Mouse (Mus musculus) midbrain, embryonic 16.5 days (tissue): ENCODE results near the gene F12. TPM values are rescaled to one million over a fixed set of nuclear protein-coding genes. Genes with fewer than 3 reads are reported as not detected.

Experiments
- ATAC-seq: fragments of 200-750 bp; cut with Nextera tagmentation; 2 replicates; pipeline ENCODE4 v1.8.0; 2017; ENCODE audit warnings: moderate TSS enrichment
- H3K27ac ChIP-seq: fragments of 300-500 bp; sonication (generic); 2 replicates; pipeline ENCODE4 v1.5.1; 2014; ENCODE audit warnings: mild to moderate bottlenecking, low read length, mixed read lengths
- H3K27me3 ChIP-seq: fragments of 300-500 bp; sonication (generic); 2 replicates; pipeline ENCODE4 v1.6.1; 2014; ENCODE audit warnings: low read depth, low read length, mixed read lengths; ENCODE audit not compliant: control insufficient read depth, insufficient read depth
- H3K36me3 ChIP-seq: fragments of 300-500 bp; sonication (generic); 2 replicates; pipeline ENCODE4 v1.6.1; 2014; ENCODE audit warnings: mild to moderate bottlenecking, low read length, moderate library complexity, mixed read lengths; ENCODE audit not compliant: control insufficient read depth, insufficient read depth
- H3K4me1 ChIP-seq: fragments of 300-500 bp; sonication (generic); 2 replicates; pipeline ENCODE4 v1.6.1; 2014; ENCODE audit warnings: mild to moderate bottlenecking, low read length, mixed read lengths; ENCODE audit not compliant: control insufficient read depth, insufficient read depth
- H3K4me2 ChIP-seq: fragments of 300-500 bp; sonication (generic); 2 replicates; pipeline ENCODE4 v1.6.1; 2014; ENCODE audit warnings: mild to moderate bottlenecking, low read length, mixed read lengths
- H3K4me3 ChIP-seq: fragments of 300-500 bp; sonication (generic); 2 replicates; pipeline ENCODE4 v1.5.1; 2014; ENCODE audit warnings: low read depth, mild to moderate bottlenecking, low read length, moderate library complexity, mixed read lengths
- H3K9ac ChIP-seq: fragments of 300-500 bp; sonication (generic); 2 replicates; pipeline ENCODE4 v1.6.1; 2014; ENCODE audit warnings: low read depth, low read length, mixed read lengths
- H3K9me3 ChIP-seq: fragments of 300-500 bp; sonication (generic); replicated peaks from 2 replicates; pipeline ENCODE4 v1.6.1; 2014; ENCODE audit warnings: mild to moderate bottlenecking, low read length, mixed read lengths; ENCODE audit not compliant: control insufficient read depth, poor library complexity, severe bottlenecking
- WGBS: fragments of 180-500 bp; shearing (Covaris S2); extraction: QIAGEN DNeasy Blood & Tissue Kit; methylation state at CpG from one replicate; pipeline ENCODE4 v1.1.7; 2014; 5-methylcytosine and 5-hydroxymethylcytosine counted together
- polyA plus RNA-seq: library from polyadenylated mRNA; unstranded; fragments of >200 nt; fragmentation: Nextera tagmentation; extraction: Ambion mirVana; gene quantifications from 2 replicates; pipeline ENCODE4 v1.2.1, GENCODE M21; 2015

The F12 gene
- polyA plus RNA-seq, 1 experiment from 2014 or later, result 0.31 TPM

- no peaks in the 10 kb centered on the region for H3K36me3 ChIP-seq
- H3K9ac ChIP-seq, result no peak within 1 kb of the TSS
- H3K4me3 ChIP-seq, result no peak within 1 kb of the TSS
- no peak within 1 kb of the TSS for H3K4me2 ChIP-seq
- no peak within 1 kb of the TSS for H3K27ac ChIP-seq
- 80% methylated on average over 1 of the region's 1 CpGs for WGBS
- no peaks in the 10 kb centered on the region for H3K4me1 ChIP-seq
- ATAC-seq, result no peak
- no peaks in the 10 kb centered on the region for H3K27me3 ChIP-seq
- H3K9me3 ChIP-seq, result no peaks in the 10 kb centered on the region
Measured at GRCm38 (mm10) chr13:55398088-55398487, 28.5 kb downstream of the F12 start, which contains the start of gene Slc34a1. TSS of gene Slc34a1 (plus strand) at chr13:55398187.

- no peaks in the 10 kb centered on the region for H3K9me3 ChIP-seq
- no peak overlapping the region for H3K27ac ChIP-seq
- no peak overlapping the region for H3K4me2 ChIP-seq
- no peaks in the 10 kb centered on the region for H3K27me3 ChIP-seq
- no peaks in the 10 kb centered on the region for H3K4me1 ChIP-seq
- 71% methylated on average over 4 of the region's 4 CpGs for WGBS
- ATAC-seq, result no peak
- no peak overlapping the region for H3K9ac ChIP-seq
- H3K4me3 ChIP-seq, result no peak overlapping the region
- no peaks in the 10 kb centered on the region for H3K36me3 ChIP-seq
Measured at GRCm38 (mm10) chr13:55392933-55393332, 33.7 kb downstream of the F12 start.

- WGBS, result 86% methylated on average over 1 of the region's 1 CpGs
- Histone ChIP-seq H3K4me2 (no peak overlapping the region), H3K4me1 (no peaks in the 10 kb centered on the region), H3K4me3 (no peak overlapping the region), H3K9ac (no peak overlapping the region), H3K27me3 (no peaks in the 10 kb centered on the region), H3K36me3 (no peaks in the 10 kb centered on the region), H3K27ac (no peak overlapping the region), H3K9me3 (no peaks in the 10 kb centered on the region)
- ATAC-seq, result no peak
Measured at GRCm38 (mm10) chr13:55391626-55392029, 35.0 kb downstream of the F12 start.

GRCm38 (mm10) chr13:55390644-55391043 lies 35.9 kb downstream of the F12 start:
- ATAC-seq, result no peak
- Histone ChIP-seq H3K9me3 (no peaks in the 10 kb centered on the region), H3K9ac (no peak overlapping the region), H3K27ac (no peak overlapping the region), H3K4me3 (no peak overlapping the region), H3K36me3 (no peaks in the 10 kb centered on the region), H3K4me2 (no peak overlapping the region), H3K4me1 (no peaks in the 10 kb centered on the region), H3K27me3 (no peaks in the 10 kb centered on the region)
- WGBS, result 79% methylated on average over 3 of the region's 3 CpGs

GRCm38 (mm10) chr13:55381790-55382189 lies 44.8 kb downstream of the F12 start:
- H3K27me3 ChIP-seq, result peaks cover 30% of the 10 kb centered on the region
- H3K9ac ChIP-seq, result no peak overlapping the region
- no peak overlapping the region for H3K4me3 ChIP-seq
- no peaks in the 10 kb centered on the region for H3K36me3 ChIP-seq
- no peak for ATAC-seq
- no peak overlapping the region for H3K4me2 ChIP-seq
- no peak overlapping the region for H3K27ac ChIP-seq
- H3K4me1 ChIP-seq, result no peaks in the 10 kb centered on the region
- 82% methylated on average over 4 of the region's 4 CpGs for WGBS
- no peaks in the 10 kb centered on the region for H3K9me3 ChIP-seq

GRCm38 (mm10) chr13:55378907-55379580 lies 47.5 kb downstream of the F12 start:
- WGBS, result 9% methylated on average over 32 of the region's 32 CpGs
- Histone ChIP-seq H3K36me3 (no peaks in the 10 kb centered on the region), H3K9ac (no peak overlapping the region), H3K27ac (no peak overlapping the region), H3K9me3 (no peaks in the 10 kb centered on the region), H3K27me3 (peaks cover 34% of the 10 kb centered on the region), H3K4me2 (no peak overlapping the region), H3K4me1 (no peaks in the 10 kb centered on the region), H3K4me3 (no peak overlapping the region)
- no peak for ATAC-seq

GRCm38 (mm10) chr13:55375877-55376276 lies 50.7 kb downstream of the F12 start:
- ATAC-seq, result no peak
- 65% methylated on average over 2 of the region's 2 CpGs for WGBS
- Histone ChIP-seq H3K27ac (no peak overlapping the region), H3K4me3 (no peak overlapping the region), H3K36me3 (no peaks in the 10 kb centered on the region), H3K9me3 (no peaks in the 10 kb centered on the region), H3K4me1 (no peaks in the 10 kb centered on the region), H3K4me2 (no peak overlapping the region), H3K9ac (no peak overlapping the region), H3K27me3 (peaks cover 37% of the 10 kb centered on the region)

- WGBS, result 69% methylated on average over 6 of the region's 6 CpGs
- no peak for ATAC-seq
- peaks cover 23% of the 10 kb centered on the region for H3K27me3 ChIP-seq
Measured at GRCm38 (mm10) chr13:55374206-55374924, 52.2 kb downstream of the F12 start.

GRCm38 (mm10) chr13:55371740-55372139 lies 54.9 kb downstream of the F12 start:
- H3K36me3 ChIP-seq, result no peaks in the 10 kb centered on the region
- no peak overlapping the region for H3K4me3 ChIP-seq
- H3K9me3 ChIP-seq, result no peaks in the 10 kb centered on the region
- no peak overlapping the region for H3K9ac ChIP-seq
- WGBS, result 58% methylated on average over 5 of the region's 5 CpGs
- H3K4me1 ChIP-seq, result no peaks in the 10 kb centered on the region
- H3K4me2 ChIP-seq, result no peak overlapping the region
- H3K27me3 ChIP-seq, result peaks cover 7% of the 10 kb centered on the region
- no peak for ATAC-seq
- no peak overlapping the region for H3K27ac ChIP-seq

More at GRCm38 (mm10) chr13:55374206-55374924, 52.2 kb downstream of the F12 start:
- Histone ChIP-seq H3K27ac (no peak overlapping the region), H3K4me3 (no peak overlapping the region), H3K36me3 (no peaks in the 10 kb centered on the region), H3K4me1 (no peaks in the 10 kb centered on the region), H3K9me3 (no peaks in the 10 kb centered on the region), H3K9ac (no peak overlapping the region), H3K4me2 (no peak overlapping the region)
